Mouse (Mus musculus): ENCODE measurements around the gene Zfp597. TPM values are rescaled to one million over a fixed set of nuclear protein-coding genes. Genes with fewer than 3 reads are reported as not detected.
"Not testable (repeated sequence)": the region's sequence is repeated elsewhere in the genome, so short reads cannot be mapped to it uniquely, and the experiment has no call there.

Zfp597 gene
- polyA plus RNA-seq, 1 experiment from 2014 or later: 6.8 TPM

DNA sequence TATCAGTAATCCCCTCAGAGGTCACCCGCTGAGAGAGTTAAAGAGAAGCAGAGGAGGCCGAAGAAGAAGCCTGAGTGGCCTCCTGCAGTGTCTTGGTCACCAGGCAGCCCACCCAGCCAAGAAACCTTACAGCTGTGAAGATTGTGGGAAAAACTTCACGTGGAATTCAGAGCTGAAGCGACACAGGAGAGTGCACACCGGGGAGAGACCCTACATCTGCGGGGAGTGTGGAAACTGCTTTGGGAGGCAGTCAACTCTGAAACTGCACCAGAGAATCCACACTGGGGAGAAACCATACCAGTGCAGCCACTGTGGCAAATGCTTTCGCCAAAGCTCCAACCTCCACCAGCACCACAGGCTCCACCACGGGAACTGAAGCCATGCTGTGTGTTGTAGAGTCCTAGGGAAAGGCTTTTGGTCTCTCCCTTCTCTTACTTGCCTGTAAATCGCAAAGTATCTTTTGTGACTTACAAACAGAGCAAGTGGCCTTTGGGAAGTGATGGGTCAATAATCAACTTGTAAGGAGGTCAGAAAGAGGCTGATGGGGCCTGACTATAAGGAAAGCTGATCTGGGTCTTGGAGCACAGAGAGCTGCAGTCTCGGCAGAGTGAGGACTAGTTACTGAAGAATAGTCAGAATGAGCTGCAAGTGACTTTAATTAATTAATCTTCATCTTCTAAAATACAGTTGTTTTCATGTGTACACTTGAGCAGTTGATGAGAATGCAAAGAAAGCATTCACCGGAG lies 29.8 kb downstream of the Zfp597 start:
- Histone ChIP-seq H3K9me3 (no peaks in the 10 kb centered on the region), H3K27ac (no peak overlapping the region), H3K36me3 (no peaks in the 10 kb centered on the region), H3K4me3 (no peak overlapping the region), H3K27me3 (no peaks in the 10 kb centered on the region), H3K9ac (no peak overlapping the region), H3K4me1 (no peaks in the 10 kb centered on the region), H3K4me2 (no peak overlapping the region)
- 67% methylated on average over 11 of the region's 11 CpGs for WGBS
- ATAC-seq (ENCODE audit: borderline replicate concordance, extremely low read depth, low FRiP score, low TSS enrichment): no peak

GRCm38 (mm10) chr16:3852586-3852985 lies 31.8 kb downstream of the Zfp597 start:
- Histone ChIP-seq H3K4me2 (no peak overlapping the region), H3K36me3 (no peaks in the 10 kb centered on the region), H3K4me3 (no peak overlapping the region), H3K9me3 (no peaks in the 10 kb centered on the region), H3K27me3 (no peaks in the 10 kb centered on the region), H3K9ac (no peak overlapping the region), H3K4me1 (0 out of 2 replicates have a peak, but pooled peaks cover 2% of the 10 kb centered on the region), H3K27ac (no peak overlapping the region)
- WGBS: 33% methylated on average over 12 of the region's 12 CpGs
- no peak for ATAC-seq (ENCODE audit: borderline replicate concordance, extremely low read depth, low FRiP score, low TSS enrichment)

DNA sequence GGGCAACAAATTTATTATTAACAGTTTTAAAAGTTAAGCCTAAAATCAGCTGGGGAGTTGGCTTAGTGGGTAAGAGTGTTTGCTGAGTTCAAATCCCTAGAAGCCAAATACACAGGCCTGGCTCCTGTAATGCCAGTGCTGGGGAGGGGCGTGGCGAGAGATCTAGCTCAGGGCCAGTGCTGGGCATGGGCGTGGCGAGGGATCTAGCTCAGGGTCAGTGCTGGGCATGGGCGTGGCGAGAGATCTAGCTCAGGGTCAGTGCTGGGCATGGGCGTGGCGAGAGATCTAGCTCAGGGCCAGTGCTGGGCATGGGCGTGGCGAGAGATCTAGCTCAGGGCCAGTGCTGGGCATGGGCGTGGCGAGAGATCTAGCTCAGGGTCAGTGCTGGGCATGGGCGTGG lies 33.1 kb downstream of the Zfp597 start:
- not testable (repeated sequence) for H3K36me3 ChIP-seq; H3K27me3 ChIP-seq; H3K4me3 ChIP-seq; H3K9ac ChIP-seq; H3K9me3 ChIP-seq; H3K4me2 ChIP-seq; H3K27ac ChIP-seq; H3K4me1 ChIP-seq; ATAC-seq (ENCODE audit: borderline replicate concordance, extremely low read depth, low FRiP score, low TSS enrichment)
- 85% methylated on average over 13 of the region's 13 CpGs for WGBS

- H3K4me1 ChIP-seq: peaks cover 7% of the 10 kb centered on the region; the same call in 1 of the 2 replicates
- H3K27me3 ChIP-seq: no peaks in the 10 kb centered on the region
- no peaks in the 10 kb centered on the region for H3K9me3 ChIP-seq
- H3K4me3 ChIP-seq: no peak overlapping the region
- no peak for ATAC-seq (ENCODE audit: borderline replicate concordance, extremely low read depth, low FRiP score, low TSS enrichment)
- 66% methylated on average over 3 of the region's 3 CpGs for WGBS
- no peaks in the 10 kb centered on the region for H3K36me3 ChIP-seq
- no peak overlapping the region for H3K4me2 ChIP-seq
- no peak overlapping the region for H3K9ac ChIP-seq
- H3K27ac ChIP-seq: no peak overlapping the region
Measured at GRCm38 (mm10) chr16:3848416-3848815, 35.9 kb downstream of the Zfp597 start.

- Histone ChIP-seq H3K4me3 (peak overlapping the region; percentile 72), H3K4me1 (peaks cover 7% of the 10 kb centered on the region; the same call in 1 of the 2 replicates), H3K9ac (peak overlapping the region; percentile 65), H3K9me3 (no peaks in the 10 kb centered on the region), H3K4me2 (peak overlapping the region; percentile 79), H3K27me3 (no peaks in the 10 kb centered on the region), H3K27ac (no peak overlapping the region), H3K36me3 (no peaks in the 10 kb centered on the region)
- ATAC-seq (ENCODE audit: borderline replicate concordance, extremely low read depth, low FRiP score, low TSS enrichment): no peak
- WGBS: 69% methylated on average over 4 of the region's 4 CpGs
Measured at GRCm38 (mm10) chr16:3847871-3848270, 36.5 kb downstream of the Zfp597 start.

- ATAC-seq (ENCODE audit: borderline replicate concordance, extremely low read depth, low FRiP score, low TSS enrichment): peak; percentile 100
- H3K36me3 ChIP-seq: no peaks in the 10 kb centered on the region
- peaks cover 7% of the 10 kb centered on the region; the same call in 1 of the 2 replicates for H3K4me1 ChIP-seq
- H3K4me2 ChIP-seq: peak within 1 kb of the TSS; percentile 79
- H3K9ac ChIP-seq: peak within 1 kb of the TSS; percentile 65
- no peaks in the 10 kb centered on the region for H3K27me3 ChIP-seq
- 0 out of 2 replicates have a peak within 1 kb of the TSS, but pooled peaks have one; percentile 2 for H3K27ac ChIP-seq
- no peaks in the 10 kb centered on the region for H3K9me3 ChIP-seq
- peak within 1 kb of the TSS; percentile 72 for H3K4me3 ChIP-seq
- WGBS: 3% methylated on average over 38 of the region's 38 CpGs
Measured at GRCm38 (mm10) chr16:3846711-3847518, 37.4 kb downstream of the Zfp597 start, which contains the start of gene Zfp174. Zfp174 (plus strand) TSS chr16:3847268.

- no peaks in the 10 kb centered on the region for H3K36me3 ChIP-seq
- no peak overlapping the region for H3K4me2 ChIP-seq
- 64% methylated on average over 1 of the region's 1 CpGs for WGBS
- no peak for ATAC-seq (ENCODE audit: borderline replicate concordance, extremely low read depth, low FRiP score, low TSS enrichment)
- H3K9ac ChIP-seq: no peak overlapping the region
- H3K4me1 ChIP-seq: peaks cover 7% of the 10 kb centered on the region; the same call in 1 of the 2 replicates
- no peak overlapping the region for H3K27ac ChIP-seq
- no peaks in the 10 kb centered on the region for H3K27me3 ChIP-seq
- H3K4me3 ChIP-seq: no peak overlapping the region
- H3K9me3 ChIP-seq: no peaks in the 10 kb centered on the region
Measured at GRCm38 (mm10) chr16:3843796-3844195, 40.6 kb downstream of the Zfp597 start.

- H3K9ac ChIP-seq: no peak overlapping the region
- H3K4me1 ChIP-seq: peaks cover 7% of the 10 kb centered on the region; the same call in 1 of the 2 replicates
- 19% methylated on average over 4 of the region's 4 CpGs for WGBS
- no peak overlapping the region for H3K4me2 ChIP-seq
- no peak for ATAC-seq (ENCODE audit: borderline replicate concordance, extremely low read depth, low FRiP score, low TSS enrichment)
- no peaks in the 10 kb centered on the region for H3K9me3 ChIP-seq
- no peak overlapping the region for H3K27ac ChIP-seq
- H3K4me3 ChIP-seq: no peak overlapping the region
- H3K27me3 ChIP-seq: no peaks in the 10 kb centered on the region
- no peaks in the 10 kb centered on the region for H3K36me3 ChIP-seq
Measured at GRCm38 (mm10) chr16:3842989-3843388, 41.4 kb downstream of the Zfp597 start.

DNA sequence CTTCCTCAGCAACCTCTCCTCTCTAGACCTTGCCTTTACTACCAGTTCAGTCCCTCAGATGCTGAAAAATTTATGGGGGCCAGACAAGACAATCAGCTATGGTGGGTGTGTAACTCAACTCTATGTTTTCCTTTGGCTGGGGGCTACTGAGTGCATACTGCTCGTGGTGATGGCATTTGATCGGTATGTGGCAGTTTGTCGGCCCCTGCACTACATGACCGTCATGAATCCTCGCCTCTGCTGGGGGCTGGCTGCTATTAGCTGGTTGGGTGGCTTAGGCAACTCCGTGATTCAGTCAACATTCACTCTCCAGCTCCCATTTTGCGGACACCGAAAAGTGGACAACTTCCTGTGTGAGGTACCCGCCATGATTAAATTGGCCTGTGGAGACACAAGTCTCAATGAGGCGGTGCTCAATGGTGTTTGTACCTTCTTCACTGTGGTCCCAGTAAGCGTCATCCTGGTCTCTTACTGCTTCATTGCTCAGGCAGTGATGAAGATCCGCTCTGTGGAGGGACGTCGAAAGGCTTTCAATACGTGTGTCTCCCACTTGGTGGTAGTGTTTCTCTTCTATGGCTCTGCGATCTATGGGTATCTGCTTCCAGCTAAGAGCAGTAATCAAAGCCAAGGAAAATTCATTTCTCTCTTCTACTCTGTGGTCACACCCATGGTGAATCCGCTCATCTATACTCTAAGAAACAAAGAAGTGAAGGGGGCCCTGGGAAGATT lies 45.0 kb downstream of the Zfp597 start:
- no peaks in the 10 kb centered on the region for H3K9me3 ChIP-seq
- no peak for ATAC-seq (ENCODE audit: borderline replicate concordance, extremely low read depth, low FRiP score, low TSS enrichment)

GRCm38 (mm10) chr16:3835461-3835860 lies 48.9 kb downstream of the Zfp597 start:
- no peaks in the 10 kb centered on the region for H3K9me3 ChIP-seq
- no peak overlapping the region for H3K9ac ChIP-seq
- 68% methylated on average over 2 of the region's 2 CpGs for WGBS
- no peak for ATAC-seq (ENCODE audit: borderline replicate concordance, extremely low read depth, low FRiP score, low TSS enrichment)
- H3K4me3 ChIP-seq: no peak overlapping the region
- no peaks in the 10 kb centered on the region for H3K4me1 ChIP-seq
- H3K4me2 ChIP-seq: no peak overlapping the region
- no peak overlapping the region for H3K27ac ChIP-seq
- H3K27me3 ChIP-seq: no peaks in the 10 kb centered on the region
- H3K36me3 ChIP-seq: no peaks in the 10 kb centered on the region

More for the DNA sequence above, 45.0 kb downstream of the Zfp597 start:
- H3K4me2 ChIP-seq: no peak overlapping the region
- H3K9ac ChIP-seq: no peak overlapping the region
- 52% methylated on average over 17 of the region's 17 CpGs for WGBS
- no peaks in the 10 kb centered on the region for H3K27me3 ChIP-seq
- H3K4me1 ChIP-seq: no peaks in the 10 kb centered on the region
- no peaks in the 10 kb centered on the region for H3K36me3 ChIP-seq
- no peak overlapping the region for H3K4me3 ChIP-seq
- H3K27ac ChIP-seq: no peak overlapping the region

- Histone ChIP-seq H3K4me3 (no peak within 1 kb of the TSS), H3K9me3 (no peaks in the 10 kb centered on the region), H3K4me2 (no peak within 1 kb of the TSS), H3K36me3 (no peaks in the 10 kb centered on the region), H3K27me3 (no peaks in the 10 kb centered on the region), H3K9ac (no peak within 1 kb of the TSS), H3K27ac (no peak within 1 kb of the TSS), H3K4me1 (no peaks in the 10 kb centered on the region)
- ATAC-seq (ENCODE audit: borderline replicate concordance, extremely low read depth, low FRiP score, low TSS enrichment): no peak
Measured at GRCm38 (mm10) chr16:3830588-3831109, 53.7 kb downstream of the Zfp597 start, which contains the start of gene Olfr15. Olfr15 (plus strand) TSS chr16:3830878.

Measured in lung, embryonic 15.5 days (tissue).